Mouse (Mus musculus) hindbrain, embryonic 16.5 days (tissue): Measurements from ENCODE around the gene Phtf1. TPM values are rescaled to one million over a fixed set of nuclear protein-coding genes. Genes with fewer than 3 reads are reported as not detected.

Source experiments
- ATAC-seq: fragments of 200-750 bp; cut with Nextera tagmentation; 2 replicates; pipeline ENCODE4 v1.8.0; 2017; ENCODE audit warnings: moderate TSS enrichment, moderate library complexity
- H3K27ac ChIP-seq: fragments of 300-500 bp; sonication (generic); 2 replicates; pipeline ENCODE4 v1.5.1; 2014; ENCODE audit warnings: low read depth, mild to moderate bottlenecking, control low read depth, low read length, moderate library complexity
- H3K27me3 ChIP-seq: fragments of 300-500 bp; sonication (generic); replicated peaks from 2 replicates; pipeline ENCODE4 v1.6.1; 2014; ENCODE audit warnings: low read length; ENCODE audit not compliant: control insufficient read depth, insufficient read depth
- H3K36me3 ChIP-seq: fragments of 300-500 bp; sonication (generic); 2 replicates; pipeline ENCODE4 v1.6.1; 2014; ENCODE audit warnings: mild to moderate bottlenecking, low read length, moderate library complexity, mixed read lengths; ENCODE audit not compliant: control insufficient read depth, insufficient read depth
- H3K4me1 ChIP-seq: fragments of 300-500 bp; sonication (generic); 2 replicates; pipeline ENCODE4 v1.6.1; 2014; ENCODE audit warnings: low read depth, low read length; ENCODE audit not compliant: control insufficient read depth, insufficient read depth
- H3K4me2 ChIP-seq: fragments of 300-500 bp; sonication (generic); 2 replicates; pipeline ENCODE4 v1.6.1; 2014; ENCODE audit warnings: mild to moderate bottlenecking, low read length, control low read depth, moderate library complexity
- H3K4me3 ChIP-seq: fragments of 300-500 bp; sonication (generic); 2 replicates; pipeline ENCODE4 v1.5.1; 2014; ENCODE audit warnings: mild to moderate bottlenecking, low read length, control low read depth, moderate library complexity
- H3K9ac ChIP-seq: fragments of 300-500 bp; sonication (generic); 2 replicates; pipeline ENCODE4 v1.6.1; 2014; ENCODE audit warnings: low read depth, mild to moderate bottlenecking, control low read depth, low read length, moderate library complexity
- H3K9me3 ChIP-seq: fragments of 300-500 bp; sonication (generic); 2 replicates; pipeline ENCODE4 v1.6.1; 2014; ENCODE audit warnings: mild to moderate bottlenecking, low read length, moderate library complexity; ENCODE audit not compliant: control insufficient read depth
- WGBS: fragments of 180-500 bp; shearing (Covaris S2); extraction: QIAGEN DNeasy Blood & Tissue Kit; methylation state at CpG from one replicate; pipeline ENCODE4 v1.1.7; 2014; 5-methylcytosine and 5-hydroxymethylcytosine counted together
- polyA plus RNA-seq: library from polyadenylated mRNA; unstranded; fragments of >200 nt; fragmentation: Nextera tagmentation; extraction: Ambion mirVana; gene quantifications from 2 replicates; pipeline ENCODE4 v1.2.1, GENCODE M21; 2015

The Phtf1 gene
- polyA plus RNA-seq, 1 experiment from 2014 or later = 19.4 TPM

GRCm38 (mm10) chr3:103971157-103971556 is 3.2 kb downstream of the Phtf1 start:
- Histone ChIP-seq H3K36me3 (peaks cover 2% of the 10 kb centered on the region; the same call in 1 of the 2 replicates), H3K9ac (no peak overlapping the region), H3K4me1 (peaks cover 12% of the 10 kb centered on the region), H3K9me3 (no peaks in the 10 kb centered on the region), H3K4me2 (no peak overlapping the region), H3K27me3 (no peaks in the 10 kb centered on the region), H3K4me3 (no peak overlapping the region), H3K27ac (no peak overlapping the region)
- WGBS = 96% methylated on average over 2 of the region's 2 CpGs
- ATAC-seq = no peak

- H3K9ac ChIP-seq = no peak overlapping the region
- H3K4me3 ChIP-seq = no peak overlapping the region
- peaks cover 9% of the 10 kb centered on the region for H3K36me3 ChIP-seq
- ATAC-seq = no peak
- H3K27me3 ChIP-seq = no peaks in the 10 kb centered on the region
- no peaks in the 10 kb centered on the region for H3K9me3 ChIP-seq
- 65% methylated on average over 4 of the region's 4 CpGs for WGBS
- no peak overlapping the region for H3K27ac ChIP-seq
- H3K4me2 ChIP-seq = no peak overlapping the region
- H3K4me1 ChIP-seq = no peaks in the 10 kb centered on the region
Observed at GRCm38 (mm10) chr3:103984556-103984955, 16.6 kb downstream of the Phtf1 start.

GRCm38 (mm10) chr3:103985194-103985593 is 17.3 kb downstream of the Phtf1 start:
- H3K4me1 ChIP-seq = no peaks in the 10 kb centered on the region
- H3K4me3 ChIP-seq = no peak overlapping the region
- H3K27ac ChIP-seq = no peak overlapping the region
- ATAC-seq = no peak
- 98% methylated on average over 2 of the region's 2 CpGs for WGBS
- H3K9ac ChIP-seq = no peak overlapping the region
- no peaks in the 10 kb centered on the region for H3K27me3 ChIP-seq
- H3K36me3 ChIP-seq = peaks cover 9% of the 10 kb centered on the region
- H3K4me2 ChIP-seq = no peak overlapping the region
- H3K9me3 ChIP-seq = no peaks in the 10 kb centered on the region

- Histone ChIP-seq H3K4me3 (no peak overlapping the region), H3K9ac (no peak overlapping the region), H3K27me3 (no peaks in the 10 kb centered on the region), H3K36me3 (peaks cover 20% of the 10 kb centered on the region), H3K9me3 (no peaks in the 10 kb centered on the region), H3K4me1 (no peaks in the 10 kb centered on the region), H3K27ac (no peak overlapping the region), H3K4me2 (no peak overlapping the region)
- 77% methylated on average over 5 of the region's 5 CpGs for WGBS
- no peak for ATAC-seq
Observed at GRCm38 (mm10) chr3:103987831-103988432, 20.0 kb downstream of the Phtf1 start.

- no peak overlapping the region for H3K4me3 ChIP-seq
- H3K27me3 ChIP-seq = no peaks in the 10 kb centered on the region
- WGBS = 93% methylated on average over 4 of the region's 4 CpGs
- no peak overlapping the region for H3K9ac ChIP-seq
- ATAC-seq = no peak
- H3K27ac ChIP-seq = no peak overlapping the region
- H3K4me1 ChIP-seq = no peaks in the 10 kb centered on the region
- H3K4me2 ChIP-seq = no peak overlapping the region
- peaks cover 26% of the 10 kb centered on the region for H3K36me3 ChIP-seq
- H3K9me3 ChIP-seq = no peaks in the 10 kb centered on the region
Observed at GRCm38 (mm10) chr3:103989352-103989751, 21.4 kb downstream of the Phtf1 start.

- H3K36me3 ChIP-seq = peaks cover 31% of the 10 kb centered on the region
- H3K27me3 ChIP-seq = no peaks in the 10 kb centered on the region
- 95% methylated on average over 3 of the region's 3 CpGs for WGBS
Observed at GRCm38 (mm10) chr3:103991271-103991670, 23.4 kb downstream of the Phtf1 start.

GRCm38 (mm10) chr3:103998724-103999123 is 30.8 kb downstream of the Phtf1 start:
- peaks cover 28% of the 10 kb centered on the region for H3K36me3 ChIP-seq
- WGBS = 98% methylated on average over 4 of the region's 4 CpGs
- no peaks in the 10 kb centered on the region for H3K27me3 ChIP-seq
- no peak overlapping the region for H3K27ac ChIP-seq
- ATAC-seq = no peak
- H3K9ac ChIP-seq = no peak overlapping the region
- H3K4me2 ChIP-seq = no peak overlapping the region
- no peaks in the 10 kb centered on the region for H3K4me1 ChIP-seq
- H3K4me3 ChIP-seq = no peak overlapping the region
- no peaks in the 10 kb centered on the region for H3K9me3 ChIP-seq

More at GRCm38 (mm10) chr3:103991271-103991670, 23.4 kb downstream of the Phtf1 start:
- H3K9ac ChIP-seq = no peak overlapping the region
- no peak for ATAC-seq
- H3K4me2 ChIP-seq = no peak overlapping the region
- no peak overlapping the region for H3K4me3 ChIP-seq
- H3K4me1 ChIP-seq = no peaks in the 10 kb centered on the region
- H3K27ac ChIP-seq = no peak overlapping the region
- H3K9me3 ChIP-seq = no peaks in the 10 kb centered on the region

GRCm38 (mm10) chr3:104006896-104007466 is 39.1 kb downstream of the Phtf1 start:
- ATAC-seq = 0 out of 2 replicates have a peak, but pooled peaks have one; percentile 42

GRCm38 (mm10) chr3:104007479-104007878 is 39.6 kb downstream of the Phtf1 start:
- peak; percentile 30; the same call in 1 of the 2 replicates for ATAC-seq
- H3K27ac ChIP-seq = no peak overlapping the region
- no peak overlapping the region for H3K9ac ChIP-seq
- no peak overlapping the region for H3K4me3 ChIP-seq
- WGBS = 49% methylated on average over 8 of the region's 8 CpGs
- peaks cover 5% of the 10 kb centered on the region; the same call in 1 of the 2 replicates for H3K36me3 ChIP-seq
- no peaks in the 10 kb centered on the region for H3K4me1 ChIP-seq
- H3K9me3 ChIP-seq = no peaks in the 10 kb centered on the region
- H3K27me3 ChIP-seq = no peaks in the 10 kb centered on the region
- H3K4me2 ChIP-seq = no peak overlapping the region

More at GRCm38 (mm10) chr3:104006896-104007466, 39.1 kb downstream of the Phtf1 start:
- Histone ChIP-seq H3K4me1 (no peaks in the 10 kb centered on the region), H3K4me3 (no peak overlapping the region), H3K9me3 (no peaks in the 10 kb centered on the region), H3K27ac (no peak overlapping the region; the same call in 1 of the 2 replicates), H3K36me3 (peaks cover 5% of the 10 kb centered on the region; the same call in 1 of the 2 replicates), H3K4me2 (no peak overlapping the region), H3K9ac (no peak overlapping the region), H3K27me3 (no peaks in the 10 kb centered on the region)
- WGBS = 63% methylated on average over 8 of the region's 8 CpGs
